Mouse (Mus musculus): ENCODE data around the gene 3830403N18Rik. TPM values are rescaled to one million over a fixed set of nuclear protein-coding genes. Genes with fewer than 3 reads are reported as not detected.
"Not testable (repeated sequence)": the region's sequence is repeated elsewhere in the genome, so short reads cannot be mapped to it uniquely, and the experiment has no call there.

3830403N18Rik gene
- polyA plus RNA-seq (2012; ENCODE audit: insufficient read depth, insufficient read length, missing spikeins), result 3.7 and 4.2 TPM in 2 replicates

DNA sequence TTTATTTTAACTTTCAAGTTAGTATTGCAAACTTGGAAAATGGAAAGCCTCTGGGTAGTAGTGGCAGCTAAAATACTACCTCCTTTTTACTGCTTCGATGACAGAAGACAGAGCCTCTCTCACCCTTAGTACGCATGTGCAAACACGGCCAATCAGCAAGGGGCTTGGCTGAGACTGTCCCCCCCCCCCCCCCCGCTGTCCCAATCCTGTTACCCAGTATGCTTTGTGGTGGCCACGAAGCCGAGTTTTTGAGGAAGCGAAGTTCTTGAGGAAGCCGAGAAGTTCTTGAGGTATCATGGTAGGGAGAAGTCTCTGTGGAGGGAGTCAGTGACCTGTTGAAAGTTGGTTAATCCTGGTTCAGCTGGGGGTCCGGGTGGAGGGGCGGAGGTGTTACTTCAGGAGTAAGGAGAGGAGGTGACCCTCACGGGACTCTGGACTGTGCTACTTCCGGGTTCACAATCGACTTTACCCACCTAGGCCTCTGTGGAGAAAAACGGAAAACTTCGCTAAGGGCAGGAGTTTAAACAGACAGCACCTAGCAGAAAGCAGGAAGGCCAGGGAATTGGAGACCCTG is at the start of gene 3830403N18Rik:
3830403N18Rik (plus strand) TSS at position 237 of the 574 bp plus-strand sequence.
- H3K4me3 ChIP-seq (ENCODE audit: insufficient read depth, low read length); H3K4me1 ChIP-seq (ENCODE audit: control insufficient read depth, insufficient read depth, low read length); H3K27ac ChIP-seq (ENCODE audit: insufficient read depth, low read depth, low read length): not testable (repeated sequence)

DNA sequence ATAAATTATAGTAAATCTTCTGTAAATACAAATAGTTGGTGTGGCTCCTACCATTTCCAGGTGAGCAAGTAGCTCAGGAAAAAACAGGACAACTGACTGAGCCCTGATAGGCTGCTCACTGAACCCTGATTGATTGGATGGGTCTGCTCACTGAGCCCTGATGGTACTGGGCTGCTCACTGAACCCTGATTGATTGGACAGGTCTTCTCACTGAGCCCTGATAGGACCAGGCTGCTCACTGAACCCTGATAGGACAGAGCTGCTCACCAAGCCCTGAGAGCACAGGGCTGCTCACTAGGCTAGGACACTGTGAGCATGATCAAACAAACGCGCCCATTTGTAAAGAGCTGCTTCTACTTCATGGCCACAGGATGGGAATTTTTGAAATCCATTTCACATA is 15.0 kb downstream of the 3830403N18Rik start:
- TF ChIP-seq POLR2A (IDR thresholded peaks at IDR 0.05; ENCODE audit: borderline replicate concordance, low read depth, low read length) (no peak), CTCF (IDR thresholded peaks at IDR 0.05; ENCODE audit: low read depth, low read length) (no peak)
- Histone ChIP-seq H3K4me3 (ENCODE audit: insufficient read depth, low read length) (no peak overlapping the region), H3K27ac (ENCODE audit: insufficient read depth, low read depth, low read length) (no peak overlapping the region), H3K4me1 (ENCODE audit: control insufficient read depth, insufficient read depth, low read length) (no peaks in the 10 kb centered on the region)

DNA sequence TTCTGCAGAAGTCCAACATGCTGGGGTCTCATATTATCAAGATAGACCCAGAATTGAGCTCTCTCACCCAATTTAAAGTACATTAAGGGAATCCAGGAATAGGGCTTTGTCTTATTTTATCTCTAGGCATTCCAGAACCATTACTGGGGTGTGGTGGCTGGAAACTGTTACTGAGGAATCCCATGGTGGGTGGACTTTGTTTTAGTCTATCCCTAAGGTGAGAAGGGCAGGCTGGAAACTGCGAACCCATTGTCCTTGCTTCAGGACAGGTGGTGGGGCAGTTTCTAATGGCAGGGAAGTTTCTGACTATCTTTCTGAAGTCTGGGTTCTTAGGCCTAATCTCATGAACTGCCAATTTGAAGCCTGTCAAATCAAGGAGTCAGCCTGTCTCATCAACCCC is 50.1 kb downstream of the 3830403N18Rik start:
- H3K4me1 ChIP-seq (ENCODE audit: control insufficient read depth, insufficient read depth, low read length); H3K4me3 ChIP-seq (ENCODE audit: insufficient read depth, low read length); H3K27ac ChIP-seq (ENCODE audit: insufficient read depth, low read depth, low read length): not testable (repeated sequence)

Other genes starting within 250 kb of the 3830403N18Rik start
- gene Gm773, start 76.3 kb downstream of the 3830403N18Rik start, polyA plus RNA-seq (2012; ENCODE audit: insufficient read depth, insufficient read length, missing spikeins), result not detected in 2 replicates
- gene Zfp449, start 209.8 kb downstream of the 3830403N18Rik start, polyA plus RNA-seq (2012; ENCODE audit: insufficient read depth, insufficient read length, missing spikeins), result 1.4 and 1.7 TPM in 2 replicates
- not detected in 2 replicates for gene Smim10l2a, start 238.0 kb downstream of the 3830403N18Rik start, polyA plus RNA-seq (2012; ENCODE audit: insufficient read depth, insufficient read length, missing spikeins)